Mouse (Mus musculus) adrenal gland, adult 2 months (tissue): Measurements from ENCODE around the gene Irf2. TPM values are rescaled to one million over a fixed set of nuclear protein-coding genes. Genes with fewer than 3 reads are reported as not detected.
A peak's percentile ranks its signal among the peaks of the same experiment; 100 is the strongest.

Experiments
- DNase-seq: peaks from one replicate; pipeline ENCODE4 v3.0.0; 2021
- polyA plus RNA-seq: library from polyadenylated mRNA; depleted of rRNA; stranded (reverse); fragments of >200 nt; gene quantifications from 2 replicates; pipeline ENCODE4 v1.2.3, GENCODE M21; 2012
- total RNA-seq, 2 experiments: library from RNA; stranded (reverse); gene quantifications; 2 replicates each; pipeline ENCODE4 v1.2.3; 2021

Gene Irf2
- total and polyA plus RNA-seq, 3 experiments = 14.9 to 56.8 (median 51.1) TPM

- no peak for DNase-seq
Observed at GRCm38 (mm10) chr8:46801153-46801684, 61.7 kb downstream of the Irf2 start.

- DNase-seq = no peak
Observed at GRCm38 (mm10) chr8:46802009-46802408, 62.5 kb downstream of the Irf2 start.

GRCm38 (mm10) chr8:46804721-46805120 is 65.2 kb downstream of the Irf2 start:
- DNase-seq = no peak

- DNase-seq = peak; percentile 76
Observed at GRCm38 (mm10) chr8:46811021-46811622, 71.6 kb downstream of the Irf2 start.

- no peak for DNase-seq
Observed at GRCm38 (mm10) chr8:46811944-46812343, 72.4 kb downstream of the Irf2 start.

GRCm38 (mm10) chr8:46812966-46813365 is 73.4 kb downstream of the Irf2 start:
- no peak for DNase-seq

GRCm38 (mm10) chr8:46818106-46818989 is 78.8 kb downstream of the Irf2 start:
- no peak for DNase-seq

- DNase-seq = no peak
Observed at GRCm38 (mm10) chr8:46818990-46819288, 79.4 kb downstream of the Irf2 start.

- no peak for DNase-seq
Observed at GRCm38 (mm10) chr8:46828734-46829413, 89.3 kb downstream of the Irf2 start.

GRCm38 (mm10) chr8:46829414-46830111 is 90.0 kb downstream of the Irf2 start:
- no peak for DNase-seq

GRCm38 (mm10) chr8:46830112-46830855 is 90.8 kb downstream of the Irf2 start:
- no peak for DNase-seq

GRCm38 (mm10) chr8:46831916-46832315 is 92.4 kb downstream of the Irf2 start:
- peak; percentile 47 for DNase-seq

- DNase-seq = no peak
Observed at GRCm38 (mm10) chr8:46832399-46832798, 92.9 kb downstream of the Irf2 start.

GRCm38 (mm10) chr8:46833763-46834162 is 94.2 kb downstream of the Irf2 start:
- no peak for DNase-seq

GRCm38 (mm10) chr8:46834440-46834839 is 94.9 kb downstream of the Irf2 start:
- DNase-seq = no peak

GRCm38 (mm10) chr8:46836011-46836652 is 96.6 kb downstream of the Irf2 start:
- DNase-seq = no peak

- DNase-seq = no peak
Observed at GRCm38 (mm10) chr8:46836949-46837348, 97.4 kb downstream of the Irf2 start.

GRCm38 (mm10) chr8:46838052-46838451 is 98.5 kb downstream of the Irf2 start:
- no peak for DNase-seq

GRCm38 (mm10) chr8:46840390-46840789 is 100.9 kb downstream of the Irf2 start:
- no peak for DNase-seq

- DNase-seq = no peak
Observed at GRCm38 (mm10) chr8:46840791-46841190, 101.3 kb downstream of the Irf2 start.

GRCm38 (mm10) chr8:46842676-46843181 is 103.2 kb downstream of the Irf2 start:
- DNase-seq = peak; percentile 84
